Mouse (Mus musculus): ENCODE data around the gene Galnt2. TPM values are rescaled to one million over a fixed set of nuclear protein-coding genes. Genes with fewer than 3 reads are reported as not detected.

Gene Galnt2
- polyA plus RNA-seq, 1 experiment from 2014 or later, result 57.6 TPM

GRCm38 (mm10) chr8:124331094-124331493 is 99.9 kb downstream of the Galnt2 start:
- ATAC-seq (ENCODE audit: insufficient number of reproducible peaks, insufficient read depth, low FRiP score, low read depth), result no peak
- no peaks in the 10 kb centered on the region for H3K9me3 ChIP-seq (ENCODE audit: control insufficient read depth, low read depth, low read length)
- no peak overlapping the region for H3K4me3 ChIP-seq (ENCODE audit: low read depth, low read length)
- H3K4me2 ChIP-seq (replicated peaks; ENCODE audit: low read depth, low read length), result no peak overlapping the region
- H3K36me3 ChIP-seq (ENCODE audit: control insufficient read depth, insufficient read depth, low read length), result peaks cover 38% of the 10 kb centered on the region
- H3K27me3 ChIP-seq (ENCODE audit: control insufficient read depth, insufficient read depth, low read length), result no peaks in the 10 kb centered on the region
- WGBS, result 96% methylated on average over 3 of the region's 3 CpGs
- H3K27ac ChIP-seq (ENCODE audit: low read length), result no peak overlapping the region
- no peak overlapping the region for H3K9ac ChIP-seq (replicated peaks; ENCODE audit: low read depth, low read length)
- H3K4me1 ChIP-seq (ENCODE audit: control insufficient read depth, insufficient read depth, low read length), result no peaks in the 10 kb centered on the region

GRCm38 (mm10) chr8:124331706-124332105 is 100.5 kb downstream of the Galnt2 start:
- no peaks in the 10 kb centered on the region for H3K4me1 ChIP-seq (ENCODE audit: control insufficient read depth, insufficient read depth, low read length)
- no peak for ATAC-seq (ENCODE audit: insufficient number of reproducible peaks, insufficient read depth, low FRiP score, low read depth)
- H3K4me3 ChIP-seq (ENCODE audit: low read depth, low read length), result no peak overlapping the region
- no peak overlapping the region for H3K9ac ChIP-seq (replicated peaks; ENCODE audit: low read depth, low read length)
- peaks cover 38% of the 10 kb centered on the region for H3K36me3 ChIP-seq (ENCODE audit: control insufficient read depth, insufficient read depth, low read length)
- H3K27me3 ChIP-seq (ENCODE audit: control insufficient read depth, insufficient read depth, low read length), result no peaks in the 10 kb centered on the region
- no peak overlapping the region for H3K4me2 ChIP-seq (replicated peaks; ENCODE audit: low read depth, low read length)
- 79% methylated on average over 11 of the region's 11 CpGs for WGBS
- no peaks in the 10 kb centered on the region for H3K9me3 ChIP-seq (ENCODE audit: control insufficient read depth, low read depth, low read length)
- no peak overlapping the region for H3K27ac ChIP-seq (ENCODE audit: low read length)

GRCm38 (mm10) chr8:124336302-124336701 is 105.1 kb downstream of the Galnt2 start:
- H3K36me3 ChIP-seq (ENCODE audit: control insufficient read depth, insufficient read depth, low read length), result peaks cover 54% of the 10 kb centered on the region

GRCm38 (mm10) chr8:124339742-124340141 is 108.6 kb downstream of the Galnt2 start:
- no peak for ATAC-seq (ENCODE audit: insufficient number of reproducible peaks, insufficient read depth, low FRiP score, low read depth)
- WGBS, result 84% methylated on average over 3 of the region's 3 CpGs
- peaks cover 52% of the 10 kb centered on the region for H3K36me3 ChIP-seq (ENCODE audit: control insufficient read depth, insufficient read depth, low read length)
- no peaks in the 10 kb centered on the region for H3K9me3 ChIP-seq (ENCODE audit: control insufficient read depth, low read depth, low read length)
- no peaks in the 10 kb centered on the region for H3K27me3 ChIP-seq (ENCODE audit: control insufficient read depth, insufficient read depth, low read length)
- no peak overlapping the region for H3K9ac ChIP-seq (replicated peaks; ENCODE audit: low read depth, low read length)
- H3K27ac ChIP-seq (ENCODE audit: low read length), result no peak overlapping the region
- H3K4me1 ChIP-seq (ENCODE audit: control insufficient read depth, insufficient read depth, low read length), result no peaks in the 10 kb centered on the region
- no peak overlapping the region for H3K4me3 ChIP-seq (ENCODE audit: low read depth, low read length)
- H3K4me2 ChIP-seq (replicated peaks; ENCODE audit: low read depth, low read length), result no peak overlapping the region

More at GRCm38 (mm10) chr8:124336302-124336701, 105.1 kb downstream of the Galnt2 start:
- no peak for ATAC-seq (ENCODE audit: insufficient number of reproducible peaks, insufficient read depth, low FRiP score, low read depth)
- WGBS, result 92% methylated on average over 13 of the region's 13 CpGs
- Histone ChIP-seq H3K27me3 (ENCODE audit: control insufficient read depth, insufficient read depth, low read length) (no peaks in the 10 kb centered on the region), H3K4me2 (replicated peaks; ENCODE audit: low read depth, low read length) (no peak overlapping the region), H3K9me3 (ENCODE audit: control insufficient read depth, low read depth, low read length) (no peaks in the 10 kb centered on the region), H3K27ac (ENCODE audit: low read length) (no peak overlapping the region), H3K9ac (replicated peaks; ENCODE audit: low read depth, low read length) (no peak overlapping the region), H3K4me1 (ENCODE audit: control insufficient read depth, insufficient read depth, low read length) (no peaks in the 10 kb centered on the region), H3K4me3 (ENCODE audit: low read depth, low read length) (no peak overlapping the region)

GRCm38 (mm10) chr8:124340360-124341068 is 109.3 kb downstream of the Galnt2 start:
- peaks cover 49% of the 10 kb centered on the region for H3K36me3 ChIP-seq (ENCODE audit: control insufficient read depth, insufficient read depth, low read length)
- no peak for ATAC-seq (ENCODE audit: insufficient number of reproducible peaks, insufficient read depth, low FRiP score, low read depth)
- H3K9ac ChIP-seq (replicated peaks; ENCODE audit: low read depth, low read length), result no peak overlapping the region
- no peak overlapping the region for H3K4me3 ChIP-seq (ENCODE audit: low read depth, low read length)
- H3K4me1 ChIP-seq (ENCODE audit: control insufficient read depth, insufficient read depth, low read length), result no peaks in the 10 kb centered on the region
- no peak overlapping the region for H3K27ac ChIP-seq (ENCODE audit: low read length)
- no peaks in the 10 kb centered on the region for H3K27me3 ChIP-seq (ENCODE audit: control insufficient read depth, insufficient read depth, low read length)
- WGBS, result 84% methylated on average over 17 of the region's 17 CpGs
- no peaks in the 10 kb centered on the region for H3K9me3 ChIP-seq (ENCODE audit: control insufficient read depth, low read depth, low read length)
- H3K4me2 ChIP-seq (replicated peaks; ENCODE audit: low read depth, low read length), result no peak overlapping the region

- Histone ChIP-seq H3K9me3 (ENCODE audit: control insufficient read depth, low read depth, low read length) (no peaks in the 10 kb centered on the region), H3K27me3 (ENCODE audit: control insufficient read depth, insufficient read depth, low read length) (no peaks in the 10 kb centered on the region)
- whole genome bisulfite sequencing, result 91% methylated on average over 15 of the region's 15 CpGs
Measured at GRCm38 (mm10) chr8:124343151-124343550, 112.0 kb downstream of the Galnt2 start.

GRCm38 (mm10) chr8:124343991-124344390 is 112.8 kb downstream of the Galnt2 start:
- 71% methylated on average over 12 of the region's 12 CpGs for WGBS
- Histone ChIP-seq H3K9ac (replicated peaks; ENCODE audit: low read depth, low read length) (no peak overlapping the region), H3K4me1 (ENCODE audit: control insufficient read depth, insufficient read depth, low read length) (no peaks in the 10 kb centered on the region), H3K27me3 (ENCODE audit: control insufficient read depth, insufficient read depth, low read length) (no peaks in the 10 kb centered on the region), H3K9me3 (ENCODE audit: control insufficient read depth, low read depth, low read length) (no peaks in the 10 kb centered on the region), H3K27ac (ENCODE audit: low read length) (no peak overlapping the region), H3K36me3 (ENCODE audit: control insufficient read depth, insufficient read depth, low read length) (peaks cover 30% of the 10 kb centered on the region), H3K4me3 (ENCODE audit: low read depth, low read length) (no peak overlapping the region), H3K4me2 (replicated peaks; ENCODE audit: low read depth, low read length) (no peak overlapping the region)
- no peak for ATAC-seq (ENCODE audit: insufficient number of reproducible peaks, insufficient read depth, low FRiP score, low read depth)

More at GRCm38 (mm10) chr8:124343151-124343550, 112.0 kb downstream of the Galnt2 start:
- no peak for ATAC-seq (ENCODE audit: insufficient number of reproducible peaks, insufficient read depth, low FRiP score, low read depth)
- no peak overlapping the region for H3K9ac ChIP-seq (replicated peaks; ENCODE audit: low read depth, low read length)
- H3K4me2 ChIP-seq (replicated peaks; ENCODE audit: low read depth, low read length), result no peak overlapping the region
- H3K36me3 ChIP-seq (ENCODE audit: control insufficient read depth, insufficient read depth, low read length), result peaks cover 39% of the 10 kb centered on the region
- no peaks in the 10 kb centered on the region for H3K4me1 ChIP-seq (ENCODE audit: control insufficient read depth, insufficient read depth, low read length)
- no peak overlapping the region for H3K4me3 ChIP-seq (ENCODE audit: low read depth, low read length)
- no peak overlapping the region for H3K27ac ChIP-seq (ENCODE audit: low read length)

GRCm38 (mm10) chr8:124345098-124345497 is 113.9 kb downstream of the Galnt2 start:
- Histone ChIP-seq H3K9me3 (ENCODE audit: control insufficient read depth, low read depth, low read length) (no peaks in the 10 kb centered on the region), H3K27ac (ENCODE audit: low read length) (no peak overlapping the region), H3K4me2 (replicated peaks; ENCODE audit: low read depth, low read length) (no peak overlapping the region), H3K27me3 (ENCODE audit: control insufficient read depth, insufficient read depth, low read length) (no peaks in the 10 kb centered on the region), H3K9ac (replicated peaks; ENCODE audit: low read depth, low read length) (no peak overlapping the region), H3K4me3 (ENCODE audit: low read depth, low read length) (no peak overlapping the region), H3K36me3 (ENCODE audit: control insufficient read depth, insufficient read depth, low read length) (peaks cover 26% of the 10 kb centered on the region), H3K4me1 (ENCODE audit: control insufficient read depth, insufficient read depth, low read length) (no peaks in the 10 kb centered on the region)
- ATAC-seq (ENCODE audit: insufficient number of reproducible peaks, insufficient read depth, low FRiP score, low read depth), result no peak
- WGBS, result 80% methylated on average over 10 of the region's 10 CpGs

Data from stomach, embryonic 14.5 days (tissue).